Mouse (Mus musculus): ENCODE measurements around the gene Fermt3. TPM values are rescaled to one million over a fixed set of nuclear protein-coding genes. Genes with fewer than 3 reads are reported as not detected.
"Not testable (repeated sequence)": the region's sequence is repeated elsewhere in the genome, so short reads cannot be mapped to it uniquely, and the experiment has no call there.

Fermt3 gene
- total RNA-seq (2021), result 1 to 10 TPM; 3.5 to 3.7 TPM

DNA sequence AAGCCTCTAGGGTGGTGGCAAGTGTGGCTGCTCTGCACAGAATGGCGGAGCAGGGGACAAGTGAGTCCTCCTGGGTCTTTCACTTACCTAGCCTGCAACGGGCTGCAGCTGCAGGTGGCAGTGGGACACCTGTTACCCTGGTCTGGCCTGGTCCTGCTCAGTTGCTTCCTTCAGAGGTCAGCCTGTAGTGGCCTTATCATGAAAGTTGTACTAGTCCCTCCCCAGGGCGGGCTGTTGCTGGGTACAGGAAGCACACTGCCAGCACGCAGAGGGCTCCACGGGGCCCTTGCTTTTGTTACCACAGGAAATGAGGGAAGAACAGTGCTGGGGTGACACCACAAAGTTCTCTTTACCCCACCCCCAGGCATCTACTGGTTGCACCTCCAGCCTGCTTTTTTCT lies at the start of gene Fermt3:
Gene Fermt3 (minus strand): TSS at position 279 of the 400 bp plus-strand sequence.
- DNase-seq, result peak; percentile 39

DNA sequence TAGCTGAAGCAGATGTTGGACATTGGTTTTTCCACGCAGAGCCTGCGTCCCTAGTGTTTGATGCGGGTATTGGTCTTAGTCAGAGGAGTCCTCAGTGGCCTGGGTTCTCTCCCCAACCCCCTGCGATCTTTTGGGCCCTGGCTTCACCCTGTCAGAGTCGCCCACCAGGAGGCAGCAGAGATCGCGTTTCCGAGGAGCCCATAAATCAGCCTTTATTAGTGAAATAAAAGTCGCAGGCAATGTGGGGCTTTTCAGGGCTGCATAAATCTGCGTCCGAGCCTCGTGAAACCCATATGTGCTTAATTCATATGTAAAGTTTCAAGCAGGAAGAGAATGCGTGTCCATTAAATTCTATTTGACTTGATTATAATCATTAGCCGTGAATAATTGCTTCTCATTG lies 48.9 kb upstream of the Fermt3 start:
- peak; percentile 91 for DNase-seq

DNA sequence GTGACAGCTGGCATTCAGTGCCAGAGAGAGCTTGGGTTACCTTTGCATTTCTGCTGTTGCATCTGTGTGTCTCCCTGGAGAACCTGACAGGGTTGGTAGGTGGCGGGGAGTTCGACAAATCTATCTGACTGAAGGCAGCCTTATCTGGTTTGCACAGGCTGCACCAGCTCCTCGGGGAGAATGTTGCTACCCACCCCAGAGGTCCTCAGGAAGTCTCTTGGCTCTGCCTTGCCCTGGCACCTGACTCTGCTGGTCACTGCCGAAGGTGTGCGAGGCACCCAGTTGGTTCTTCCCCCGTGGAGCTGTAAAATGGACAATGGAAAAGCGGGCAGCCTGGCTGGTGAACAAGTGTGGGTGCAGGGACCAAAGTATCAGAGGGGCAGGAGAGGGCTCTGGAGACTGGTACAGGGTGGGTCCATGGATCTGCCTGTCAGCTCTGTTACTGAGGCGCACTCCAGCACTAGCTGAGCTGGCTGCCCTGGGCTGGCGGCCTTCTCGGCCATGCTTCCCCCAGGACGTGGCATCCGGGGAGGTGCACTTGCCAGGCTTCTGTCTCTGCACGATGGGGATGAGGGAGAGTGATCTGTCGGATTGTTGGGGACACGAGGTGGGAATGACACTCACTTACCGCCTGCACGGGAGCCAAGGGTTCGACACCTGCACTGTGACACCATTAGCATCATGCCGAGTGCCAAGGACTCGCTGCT lies 48.2 kb upstream of the Fermt3 start:
- no peak for DNase-seq

DNA sequence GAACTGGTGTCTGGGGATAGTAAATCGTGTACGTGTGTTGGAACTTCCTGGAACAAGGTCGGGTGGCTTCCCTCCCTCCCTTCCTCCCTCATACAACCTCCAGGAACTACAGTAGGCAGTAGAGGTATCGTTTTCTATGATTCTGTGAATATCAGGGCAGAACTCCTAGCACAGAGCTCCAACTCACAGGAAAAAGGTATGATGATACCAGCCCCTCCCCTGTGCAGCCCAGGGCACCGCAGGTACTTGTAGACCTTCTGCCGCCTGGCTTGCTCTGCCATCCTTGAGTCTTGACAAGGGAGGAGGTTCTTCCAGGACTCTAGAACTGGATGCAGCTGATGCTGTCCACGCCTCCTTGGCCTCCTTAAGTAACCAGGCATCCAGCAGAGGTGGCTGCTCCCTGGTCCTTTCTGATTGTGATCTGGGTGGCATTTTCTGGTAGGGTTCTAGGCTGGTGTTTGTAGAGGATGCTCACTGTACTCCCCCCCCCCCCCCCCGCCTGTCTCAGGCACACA lies 47.6 kb upstream of the Fermt3 start:
- no peak for DNase-seq

DNA sequence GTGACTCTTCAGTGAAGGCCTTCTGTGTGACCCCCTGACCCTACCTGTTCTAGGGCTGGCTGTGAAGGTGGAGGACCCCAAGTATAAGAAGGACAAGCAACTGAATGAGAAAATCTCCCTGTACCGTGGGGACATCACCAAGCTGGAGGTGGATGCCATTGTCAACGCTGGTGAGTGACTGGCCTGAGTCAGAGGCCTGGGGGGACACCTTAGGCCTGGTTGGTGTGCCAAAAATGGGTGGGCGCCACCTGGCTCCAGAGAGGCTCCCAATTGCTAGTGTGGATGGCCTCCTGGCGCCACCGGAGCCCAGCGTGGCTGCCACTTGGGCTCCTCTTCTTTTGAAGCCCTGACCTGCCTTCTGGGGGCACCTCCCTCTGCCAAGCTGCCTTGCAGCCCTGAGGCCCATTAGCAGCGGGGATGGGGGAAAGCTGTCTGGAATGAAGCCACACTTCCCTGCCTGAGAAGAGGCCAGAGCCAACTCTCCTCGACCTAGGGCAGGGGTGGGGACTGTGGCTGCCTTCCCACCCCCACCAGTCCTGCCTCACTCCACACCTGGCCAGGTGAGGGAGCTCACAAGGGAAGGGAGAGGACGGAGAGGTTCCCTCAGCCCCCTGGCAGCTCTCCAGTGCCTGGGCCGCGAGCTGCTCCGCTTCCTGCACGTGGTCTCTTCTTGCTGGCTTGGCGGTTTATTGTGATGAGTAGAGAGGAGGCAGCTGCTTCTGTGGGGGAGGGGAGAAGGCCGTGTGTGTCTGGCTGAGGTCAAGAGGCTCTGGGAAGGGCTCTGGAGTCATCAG lies 47.0 kb upstream of the Fermt3 start:
- peak; percentile 67 for DNase-seq

DNA sequence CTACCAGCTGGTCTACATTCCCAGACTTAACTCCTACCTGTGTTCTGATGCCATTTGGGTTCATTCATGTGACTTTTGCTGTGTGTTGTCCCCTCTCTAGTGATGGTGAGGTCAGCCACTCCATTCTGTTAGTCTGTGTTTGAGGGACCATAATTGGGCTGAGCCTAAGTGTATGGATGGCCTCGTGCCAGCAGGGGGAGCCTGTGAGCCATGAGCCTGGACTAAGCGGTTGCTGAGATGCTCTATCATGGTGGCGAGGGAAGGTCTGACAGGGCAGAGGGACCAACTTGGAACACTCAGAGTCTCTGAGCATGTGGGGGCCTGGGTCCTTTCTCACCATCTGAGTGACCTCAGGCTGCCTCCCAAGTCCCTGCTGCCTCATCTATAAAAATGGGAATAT lies 45.3 kb upstream of the Fermt3 start:
- peak; percentile 91 for DNase-seq

DNA sequence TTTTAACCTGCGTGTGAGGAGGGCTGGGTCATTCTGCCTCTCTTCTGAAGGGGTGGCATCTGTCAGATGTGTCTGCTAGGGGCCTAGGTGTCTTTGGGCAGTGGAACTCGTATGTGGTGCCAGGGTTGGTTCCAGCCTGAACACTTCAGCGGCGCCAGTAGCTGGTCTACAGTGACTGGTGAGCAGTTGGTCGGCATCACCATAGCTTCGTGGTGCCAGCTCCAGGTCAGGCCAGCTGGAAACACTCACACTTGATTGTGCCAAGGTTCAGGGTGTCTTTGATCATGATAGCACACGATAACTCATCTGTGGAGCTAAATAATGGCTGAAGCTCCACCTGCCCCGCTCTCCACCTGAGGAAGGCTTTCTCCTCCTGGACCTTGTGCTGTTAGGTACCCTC lies 43.6 kb upstream of the Fermt3 start:
- no peak for DNase-seq

DNA sequence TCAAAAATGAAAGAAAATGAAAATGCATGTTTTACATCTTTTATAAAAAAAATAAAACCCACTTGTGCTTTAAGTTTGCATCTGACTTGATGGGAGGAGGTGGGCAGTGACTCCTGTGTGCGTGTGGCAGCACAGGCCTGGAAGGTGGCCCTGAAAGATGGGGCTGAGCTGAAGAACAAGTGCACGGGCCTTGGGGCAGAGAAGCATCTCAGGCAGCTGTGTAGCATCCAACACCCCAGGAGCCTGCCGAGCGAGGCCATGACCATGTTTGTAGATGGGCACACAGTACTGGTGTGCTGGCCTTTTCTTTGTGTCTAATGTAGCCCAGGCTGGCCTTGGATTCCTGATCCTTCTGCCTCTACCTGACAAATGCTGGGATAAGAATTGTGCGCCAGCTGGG lies 42.8 kb upstream of the Fermt3 start:
- no peak for DNase-seq

DNA sequence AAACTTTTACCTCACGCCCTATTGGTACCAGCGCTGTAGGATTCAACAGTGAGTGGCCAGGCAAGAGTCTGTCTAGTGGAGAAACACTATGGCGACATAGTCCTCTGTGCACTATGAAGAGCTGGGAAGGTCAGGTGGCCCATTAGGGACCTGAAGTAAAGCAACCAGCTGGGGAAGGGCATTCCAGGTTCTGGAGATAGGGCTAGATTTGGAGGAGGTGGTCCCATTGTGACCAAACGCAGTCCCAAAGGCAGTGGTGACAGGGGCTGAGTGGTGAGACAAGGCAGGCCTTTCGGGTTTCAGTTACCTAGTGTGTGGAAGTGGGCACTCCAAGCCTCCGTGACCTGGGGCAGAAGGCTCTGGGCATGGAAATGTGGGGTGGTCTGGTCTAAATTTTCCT lies 39.3 kb upstream of the Fermt3 start:
- no peak for DNase-seq

DNA sequence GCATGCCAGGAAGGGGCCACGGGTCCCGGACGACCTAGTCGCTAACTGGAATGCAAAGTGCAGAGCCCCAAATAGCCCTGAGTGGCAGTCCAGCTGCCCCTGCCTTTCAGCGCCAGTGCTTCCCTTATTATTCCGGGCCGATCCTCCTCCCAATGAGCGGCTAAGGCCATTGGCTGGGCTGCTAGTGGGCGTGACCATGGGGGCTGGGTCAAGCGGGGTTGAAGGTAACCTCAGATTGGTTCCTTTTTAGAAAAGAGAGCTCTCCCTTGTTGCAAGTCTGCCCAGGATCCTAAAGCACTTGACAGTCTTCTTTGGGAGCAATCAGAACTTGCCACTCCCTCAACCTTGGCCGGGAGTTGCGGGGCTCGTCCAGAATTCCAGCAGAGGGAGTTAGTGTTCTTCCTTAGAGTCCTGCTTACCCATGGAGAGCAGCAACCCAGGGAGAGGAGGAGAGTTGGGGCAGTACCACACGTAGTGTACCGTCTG lies 38.5 kb upstream of the Fermt3 start:
- DNase-seq, result peak; percentile 89

DNA sequence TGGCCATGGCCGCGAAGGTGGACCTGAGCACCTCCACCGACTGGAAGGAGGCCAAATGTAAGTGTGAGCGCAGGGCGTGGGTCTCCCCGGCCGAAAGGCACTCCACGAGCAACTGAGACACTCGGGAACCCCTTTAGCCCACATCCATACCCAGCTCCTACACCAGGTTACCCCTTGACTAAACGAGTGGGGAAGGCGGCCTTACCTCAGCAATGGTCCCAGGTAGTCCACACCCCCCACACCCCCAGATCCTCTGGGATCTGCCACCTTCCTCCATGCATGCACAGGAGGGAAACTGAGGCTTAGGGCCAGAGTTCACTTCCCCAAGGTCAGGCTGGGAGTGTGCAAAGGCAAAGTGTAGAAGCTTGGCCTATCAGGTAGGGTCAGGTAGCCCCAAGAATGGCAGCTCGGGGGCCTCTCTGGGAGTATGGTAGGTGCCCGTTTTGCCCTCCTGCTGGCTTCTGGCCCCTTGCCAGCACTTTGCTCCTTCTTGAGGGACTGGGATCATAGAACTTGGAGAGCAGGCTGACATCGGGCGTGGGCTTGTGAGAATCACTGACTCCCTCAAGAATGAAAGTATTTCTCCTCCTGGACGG lies 38.0 kb upstream of the Fermt3 start:
- DNase-seq, result no peak

DNA sequence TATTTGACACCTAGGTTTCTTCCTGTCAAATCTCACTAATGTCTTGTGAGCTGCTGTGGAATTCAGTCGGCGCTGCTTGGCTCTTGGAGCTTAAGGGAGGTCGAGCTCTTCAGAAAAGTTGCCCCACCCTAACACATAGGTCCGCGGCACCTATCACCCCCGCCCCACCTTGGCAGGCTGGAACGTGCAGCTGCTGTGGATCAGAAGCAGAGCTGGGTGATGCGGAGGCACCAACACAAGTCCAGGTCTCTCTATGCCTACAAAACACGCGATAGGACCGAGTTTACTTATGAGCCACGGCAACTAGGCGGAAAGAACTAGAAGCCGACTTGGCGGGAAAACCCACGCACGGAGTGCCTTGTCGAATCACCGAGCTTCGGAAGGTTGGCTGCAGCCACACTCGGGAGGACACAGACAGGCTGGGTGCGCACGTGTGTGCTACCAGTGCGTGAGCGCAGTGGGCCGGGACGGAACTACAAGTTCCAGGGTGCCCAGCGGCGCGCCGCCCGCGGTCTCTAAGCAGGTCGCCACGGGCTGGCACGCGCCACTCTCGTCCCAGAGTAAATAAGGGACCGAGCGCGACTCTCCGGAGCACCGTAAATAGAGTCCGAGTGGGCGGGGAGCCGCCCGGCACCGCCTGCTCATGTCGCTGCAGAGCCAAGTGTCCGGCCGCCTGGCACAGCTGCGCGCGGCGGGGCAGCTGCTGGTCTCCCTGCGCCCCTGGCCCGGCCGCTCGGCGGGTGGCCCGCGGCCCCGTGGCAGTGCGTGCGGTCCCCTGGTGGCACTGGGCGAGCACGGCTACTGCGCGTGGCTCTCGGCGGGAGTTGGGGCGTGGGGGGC lies 37.2 kb upstream of the Fermt3 start, which contains the start of gene Macrod1:
Gene Macrod1 (plus strand): TSS at position 563 of the 840 bp plus-strand sequence.
- DNase-seq, result peak; percentile 76

DNA sequence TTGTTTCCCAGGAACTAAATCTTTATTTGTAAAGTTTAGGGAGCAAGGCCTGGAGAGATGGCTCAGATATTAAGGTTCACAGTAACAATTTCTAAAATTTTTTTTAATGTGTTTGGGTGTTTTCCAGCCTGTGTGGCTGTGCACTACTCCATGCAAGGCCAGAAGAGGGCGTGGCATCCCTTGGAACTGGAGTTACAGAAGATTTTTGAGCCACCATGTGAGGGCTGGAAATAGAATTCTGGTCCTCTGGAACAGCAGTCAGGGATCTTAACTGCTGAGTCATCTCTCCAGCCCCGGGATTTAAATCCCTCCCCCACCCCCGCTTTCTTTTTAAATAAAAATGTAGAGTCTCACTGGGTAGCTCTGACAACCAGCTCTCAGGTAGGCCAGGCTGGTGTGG lies 35.9 kb upstream of the Fermt3 start:
- DNase-seq, result peak; percentile 52

DNA sequence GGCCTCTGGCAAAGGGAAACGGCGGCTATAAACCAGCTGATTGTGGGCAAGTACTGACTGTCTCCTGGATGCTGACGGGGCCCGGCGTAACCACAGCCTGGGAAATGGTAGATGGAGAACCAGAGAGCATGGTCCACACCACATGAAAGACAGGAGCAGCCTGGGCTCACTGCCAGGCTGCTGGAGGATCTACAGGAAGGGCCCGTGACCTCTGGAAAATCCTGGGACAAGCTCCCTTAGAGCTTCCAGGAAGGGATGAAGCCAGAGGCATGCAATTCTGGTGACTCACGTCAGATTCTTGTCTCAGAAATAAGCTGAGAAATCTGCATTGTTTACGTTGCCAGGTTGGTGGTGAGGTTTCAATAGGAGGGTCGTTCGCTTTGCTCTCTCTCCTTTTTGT lies 35.5 kb upstream of the Fermt3 start:
- DNase-seq, result peak; percentile 53

DNA sequence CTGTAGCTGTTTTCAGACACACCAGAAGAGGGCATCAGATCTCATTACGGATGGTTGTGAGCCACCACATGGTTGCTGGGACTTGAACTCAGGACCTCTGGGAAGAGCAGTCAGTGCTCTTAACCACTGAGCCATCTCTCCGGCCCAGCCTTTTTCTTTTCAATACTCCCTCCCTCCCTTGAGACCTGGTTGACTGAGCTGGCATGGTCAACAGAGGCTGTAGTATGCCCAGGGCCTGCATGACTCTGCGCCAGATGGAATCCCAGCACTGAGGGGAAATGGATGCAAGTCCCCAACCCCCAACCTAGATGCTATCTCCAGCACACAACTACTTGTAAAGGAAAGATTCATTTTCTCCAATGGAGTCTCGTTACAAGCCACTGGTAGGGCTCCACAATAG lies 34.1 kb upstream of the Fermt3 start:
- not testable (repeated sequence) for DNase-seq

DNA sequence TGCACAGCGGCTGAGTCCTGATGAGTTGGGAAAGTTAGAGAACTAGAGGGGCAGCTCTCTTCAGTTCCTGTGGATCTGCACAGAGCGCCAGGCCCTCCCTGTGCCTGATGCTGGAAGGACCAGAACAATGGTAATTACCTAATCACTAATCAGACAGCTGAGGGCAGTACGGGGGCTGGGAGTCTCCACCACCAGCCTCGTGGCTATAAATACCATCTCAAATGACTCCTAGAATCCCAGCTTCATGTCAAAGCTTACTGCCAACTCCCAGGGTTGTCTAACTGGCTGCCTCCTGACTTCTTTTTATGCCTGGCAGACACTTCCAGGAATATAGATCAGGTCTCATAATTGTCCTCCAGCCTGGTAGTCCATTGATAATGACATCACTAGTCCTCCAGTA lies 25.4 kb upstream of the Fermt3 start:
- DNase-seq, result no peak

DNA sequence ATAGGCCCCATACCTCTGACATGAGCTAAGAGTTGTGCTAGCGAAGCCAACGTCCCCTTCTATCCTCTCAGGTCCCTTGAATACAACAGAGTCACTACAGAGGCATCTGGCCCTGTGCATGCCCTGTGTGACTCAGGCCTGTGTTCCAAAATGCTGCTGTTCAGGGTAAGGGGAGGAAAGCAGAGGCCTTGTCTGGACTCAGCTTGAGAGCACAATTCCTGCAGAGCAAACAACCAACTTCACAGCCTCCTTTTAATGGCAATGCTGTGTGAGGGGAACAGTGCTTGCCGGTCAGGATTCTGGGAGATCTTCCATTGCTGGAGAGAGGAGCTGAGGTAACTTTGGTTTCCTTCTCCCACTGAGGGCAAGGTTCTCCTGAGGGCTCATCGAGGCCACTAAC lies 25.0 kb upstream of the Fermt3 start:
- no peak for DNase-seq

DNA sequence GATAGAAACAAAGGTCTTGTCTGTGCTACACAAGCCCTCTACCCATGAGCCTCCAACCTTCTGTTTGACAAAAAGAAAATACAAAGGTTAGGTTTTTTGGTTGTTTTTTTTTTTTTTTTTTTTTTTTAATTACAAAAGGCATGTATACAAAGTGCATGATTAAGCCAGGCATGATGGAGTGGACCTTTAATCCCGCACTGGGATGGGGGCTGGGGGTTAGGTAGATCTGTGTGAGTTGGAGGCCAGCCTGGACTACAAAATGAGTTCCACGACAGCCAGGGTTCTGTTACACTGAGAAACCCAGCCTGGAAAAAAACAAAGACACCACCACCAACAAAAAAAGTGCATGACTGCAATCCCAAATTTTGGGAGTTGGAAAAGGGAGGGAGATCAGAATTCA lies 21.9 kb upstream of the Fermt3 start:
- no peak for DNase-seq

DNA sequence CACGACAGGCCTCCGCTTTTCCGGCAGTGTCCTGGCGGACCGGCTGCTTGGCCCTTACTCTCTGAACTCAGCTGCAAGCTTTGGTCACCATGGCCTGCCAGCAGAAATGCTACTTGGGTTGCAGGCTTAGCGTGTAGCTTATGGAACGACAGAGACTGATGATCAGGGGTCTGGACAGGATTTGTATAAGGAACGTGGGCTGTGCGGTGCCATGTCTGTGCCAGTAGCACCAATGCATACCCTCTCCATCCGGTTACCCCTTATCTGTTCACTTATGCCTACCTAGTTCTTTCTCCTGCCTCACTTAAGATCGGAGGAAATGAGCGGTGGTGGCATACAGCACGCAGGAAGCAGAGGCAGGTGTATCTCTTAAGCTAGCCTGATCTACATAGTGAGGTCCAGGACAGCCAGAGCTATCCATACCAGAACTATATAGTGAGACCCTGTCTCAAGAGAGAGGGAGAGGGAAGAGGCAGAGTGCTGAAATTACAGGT lies 21.4 kb upstream of the Fermt3 start:
- no peak for DNase-seq

DNA sequence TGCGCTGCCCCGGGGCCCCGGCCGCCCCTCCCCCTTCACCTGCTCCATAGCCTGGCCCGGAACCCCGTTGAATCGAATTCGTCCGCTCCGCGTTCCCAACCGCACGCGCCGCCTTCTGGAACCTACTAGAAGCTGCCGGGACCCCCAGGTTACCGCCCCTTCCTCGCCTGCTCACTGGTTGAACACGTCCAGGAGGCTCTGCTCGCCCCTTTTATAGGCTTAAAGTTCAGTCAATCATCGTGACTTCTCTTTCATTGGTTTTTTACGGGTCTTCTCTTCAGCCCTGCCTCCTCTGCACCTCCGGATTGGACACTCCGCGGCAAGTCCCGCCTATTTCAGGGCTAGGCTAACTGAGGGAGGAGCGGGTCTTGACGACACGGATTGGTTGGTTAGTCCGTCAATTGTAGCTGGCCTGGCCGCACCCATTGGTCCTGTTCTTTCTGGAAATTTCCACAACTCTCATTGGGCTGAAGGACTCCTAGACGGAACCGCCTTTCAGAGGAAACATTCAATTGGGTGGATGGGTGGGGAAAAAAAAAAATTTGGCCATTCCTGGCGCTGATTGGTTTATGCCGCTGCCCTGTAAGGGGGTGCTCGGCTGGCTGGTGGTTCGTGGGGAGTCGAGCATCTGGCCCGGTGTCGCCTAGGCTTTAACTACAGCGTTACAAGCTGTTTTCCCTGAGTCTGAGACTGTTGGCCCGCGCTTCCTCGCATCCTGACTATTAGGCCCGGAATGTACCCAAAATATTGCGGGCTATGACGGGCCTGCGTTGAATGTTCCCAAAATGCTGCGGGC lies 20.8 kb upstream of the Fermt3 start, which contains the start of gene Stip1:
Gene Stip1 (minus strand): TSS at position 127 of the 796 bp plus-strand sequence.
- peak; percentile 99 for DNase-seq

Data from heart, postnatal 4 days (tissue).